Mouse (Mus musculus) bone marrow, adult 2 months (tissue): Measurements from ENCODE around the gene Asic4.

Experiments used
- CTCF ChIP-seq: fragments of 200-500 bp; IDR thresholded peaks from 2 replicates; pipeline ENCODE4 v1.5.1; 2011; ENCODE audit warnings: low read length, control low read depth; ENCODE audit not compliant: control insufficient read depth, insufficient read depth
- POLR2A ChIP-seq: fragments of 200-500 bp; IDR thresholded peaks from 2 replicates; pipeline ENCODE4 v1.6.1; 2011; ENCODE audit warnings: low read depth, mild to moderate bottlenecking, control low read depth, low read length, borderline replicate concordance; ENCODE audit not compliant: control insufficient read depth

DNA sequence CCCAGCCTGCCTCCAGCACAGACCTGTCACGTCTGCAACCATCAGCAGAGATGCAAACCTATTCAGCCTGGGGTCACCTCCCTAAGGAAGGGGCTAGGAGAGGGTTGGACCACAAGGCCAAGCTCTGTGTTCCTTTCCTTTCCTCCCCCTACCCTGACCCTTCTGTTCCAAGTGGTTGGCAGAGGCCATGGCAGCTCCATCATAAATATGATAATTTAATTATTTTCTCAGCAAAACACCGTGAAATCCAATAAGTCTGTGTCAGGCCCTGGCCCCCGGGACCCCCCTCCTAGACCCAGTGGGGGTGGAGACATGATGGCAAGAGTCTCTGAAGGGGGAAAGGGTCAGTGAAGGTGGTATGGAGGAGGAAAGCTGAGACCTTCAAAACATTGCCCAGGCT, 6.0 kb upstream of the Asic4 start:
- TF ChIP-seq POLR2A, result no peak
- no peak for TF ChIP-seq CTCF
